Mouse (Mus musculus) kidney, embryonic 14.5 days (tissue): Measurements from ENCODE around the gene Sectm1b. TPM values are rescaled to one million over a fixed set of nuclear protein-coding genes. Genes with fewer than 3 reads are reported as not detected.

ENCODE experiments used
- polyA plus RNA-seq: library from polyadenylated mRNA; unstranded; fragments of >200 nt; fragmentation: Nextera tagmentation; extraction: Ambion mirVana; gene quantifications from 2 replicates; pipeline ENCODE4 v1.2.1, GENCODE M21; 2014

Sectm1b gene
- polyA plus RNA-seq, 1 experiment from 2014 or later: not detected

Other genes starting within 250 kb of the Sectm1b start
- 54.9 and 79.9 TPM in 2 replicates for gene Fasn, start 239.0 kb downstream of the Sectm1b start, polyA plus RNA-seq
- gene Ccdc57, start 130.7 kb downstream of the Sectm1b start, polyA plus RNA-seq: 5.0 and 9.2 TPM in 2 replicates
- gene Slc16a3, start 115.1 kb downstream of the Sectm1b start, polyA plus RNA-seq: 21.8 and 21.9 TPM in 2 replicates
- gene Csnk1d, start 72.2 kb downstream of the Sectm1b start, polyA plus RNA-seq: 49.8 and 78.9 TPM in 2 replicates
- not detected in 2 replicates for gene Cd7, start 24.2 kb downstream of the Sectm1b start, polyA plus RNA-seq
- gene Sectm1a, start 17.7 kb upstream of the Sectm1b start, polyA plus RNA-seq: 0.22 and 0.26 TPM in 2 replicates
- not detected in 2 replicates for gene Tex19.2, start 55.1 kb upstream of the Sectm1b start, polyA plus RNA-seq
- not detected in 2 replicates for gene Tex19.1, start 82.6 kb upstream of the Sectm1b start, polyA plus RNA-seq
- gene Uts2r, start 96.7 kb upstream of the Sectm1b start, polyA plus RNA-seq: not detected in 2 replicates
- 10.1 and 10.3 TPM in 2 replicates for gene Hexdc, start 140.9 kb upstream of the Sectm1b start, polyA plus RNA-seq
- gene Ogfod3, start 141.1 kb upstream of the Sectm1b start, polyA plus RNA-seq: 28.5 and 31.3 TPM in 2 replicates
- 24.5 and 33.0 TPM in 2 replicates for gene Cybc1, start 165.8 kb upstream of the Sectm1b start, polyA plus RNA-seq
- 27.5 and 53.1 TPM in 2 replicates for gene Narf, start 173.7 kb upstream of the Sectm1b start, polyA plus RNA-seq
- gene Foxk2, start 196.4 kb upstream of the Sectm1b start, polyA plus RNA-seq: 10.5 and 10.8 TPM in 2 replicates